Mouse (Mus musculus) E14TG2a.4 (cell line): ENCODE measurements around the gene Scnn1a.

Experiments used
- CTCF ChIP-seq: conservative IDR thresholded peaks from 2 replicates; pipeline ENCODE4 v1.5.1; 2014; ENCODE audit warnings: low read length
- NANOG ChIP-seq: IDR thresholded peaks from 2 replicates; pipeline ENCODE4 v1.6.1; 2014; ENCODE audit warnings: borderline replicate concordance, low read length, mixed read lengths
- POU5F1 ChIP-seq: IDR thresholded peaks from 2 replicates; pipeline ENCODE4 v1.6.1; 2014; ENCODE audit warnings: low read length, borderline replicate concordance

- TF ChIP-seq CTCF (no peak), NANOG (no peak), POU5F1 (no peak)
These were observed 23.2 kb upstream of the Scnn1a start for GRCm38 (mm10) chr6:125297149-125297820.
